Mouse (Mus musculus) liver, embryonic 11.5 days (tissue): ENCODE results near the gene Eps15l1. TPM values are rescaled to one million over a fixed set of nuclear protein-coding genes. Genes with fewer than 3 reads are reported as not detected.

Experiments
- ATAC-seq: fragments of 200-750 bp; cut with Nextera tagmentation; replicated peaks from 2 replicates; pipeline ENCODE4 v1.8.0; 2017; ENCODE audit warnings: moderate number of reproducible peaks, mild to moderate bottlenecking, moderate TSS enrichment, moderate library complexity; ENCODE audit not compliant: low FRiP score
- DNase-seq: peaks from one replicate; pipeline ENCODE4 v3.0.0-alpha.2; 2017; ENCODE audit warnings: low spot score
- H3K27ac ChIP-seq: fragments of 300-500 bp; sonication (generic); 2 replicates; pipeline ENCODE4 v1.5.1; 2014; ENCODE audit warnings: mild to moderate bottlenecking, low read depth, low read length, control low read depth
- H3K27me3 ChIP-seq: fragments of 300-500 bp; sonication (generic); replicated peaks from 2 replicates; pipeline ENCODE4 v1.6.1; 2014; ENCODE audit warnings: low read length, mixed read lengths; ENCODE audit not compliant: control insufficient read depth, insufficient read depth
- H3K36me3 ChIP-seq: fragments of 300-500 bp; sonication (generic); 2 replicates; pipeline ENCODE4 v1.6.1; 2014; ENCODE audit warnings: mild to moderate bottlenecking, low read length, moderate library complexity, mixed read lengths; ENCODE audit not compliant: control insufficient read depth, insufficient read depth
- H3K4me1 ChIP-seq: fragments of 300-500 bp; sonication (generic); replicated peaks from 2 replicates; pipeline ENCODE4 v1.6.1; 2014; ENCODE audit warnings: low read length, mixed read lengths; ENCODE audit not compliant: control insufficient read depth, insufficient read depth
- H3K4me2 ChIP-seq: fragments of 300-500 bp; sonication (generic); 2 replicates; pipeline ENCODE4 v1.6.1; 2014; ENCODE audit warnings: mild to moderate bottlenecking, control low read depth, moderate library complexity
- H3K4me3 ChIP-seq: fragments of 300-500 bp; sonication (generic); 2 replicates; pipeline ENCODE4 v1.5.1; 2014; ENCODE audit warnings: low read depth, low read length, control low read depth
- H3K9ac ChIP-seq: fragments of 300-500 bp; sonication (generic); 2 replicates; pipeline ENCODE4 v1.6.1; 2014; ENCODE audit warnings: low read depth, low read length, control low read depth
- H3K9me3 ChIP-seq: fragments of 300-500 bp; sonication (generic); 2 replicates; pipeline ENCODE4 v1.6.1; 2016; ENCODE audit warnings: low read length, inconsistent platforms, mixed read lengths; ENCODE audit not compliant: control insufficient read depth
- WGBS: fragments of 180-500 bp; shearing (Covaris S2); extraction: QIAGEN DNeasy Blood & Tissue Kit; methylation state at CpG from one replicate; pipeline ENCODE4 v1.1.7; 2014; 5-methylcytosine and 5-hydroxymethylcytosine counted together
- microRNA-seq: library from miRNA; unstranded; fragments of <30 nt; microRNA quantifications from one replicate; pipeline ENCODE4, GENCODE M21; 2017; ENCODE audit warnings: borderline number of aligned reads
- polyA plus RNA-seq: library from polyadenylated mRNA; unstranded; fragments of >200 nt; fragmentation: Nextera tagmentation; extraction: Ambion mirVana; gene quantifications from 2 replicates; pipeline ENCODE4 v1.2.1, GENCODE M21; 2014

Eps15l1 gene
- polyA plus RNA-seq, 1 experiment from 2014 or later: 45.8 TPM

- Histone ChIP-seq H3K27me3 (no peaks in the 10 kb centered on the region), H3K4me3 (no peak overlapping the region), H3K9ac (no peak overlapping the region), H3K4me2 (peak overlapping the region; percentile 11; the same call in 1 of the 2 replicates), H3K36me3 (no peaks in the 10 kb centered on the region), H3K9me3 (no peaks in the 10 kb centered on the region), H3K4me1 (no peaks in the 10 kb centered on the region; the same call in 1 of the 2 replicates), H3K27ac (peak overlapping the region; percentile 34; the same call in 1 of the 2 replicates)
- 57% methylated on average over 3 of the region's 3 CpGs for WGBS
- ATAC-seq: no peak
- DNase-seq: no peak
Measured at GRCm38 (mm10) chr8:72295125-72295524, 126.1 kb downstream of the Eps15l1 start.

GRCm38 (mm10) chr8:72293309-72293708, 128.0 kb downstream of the Eps15l1 start:
- no peak for ATAC-seq
- DNase-seq: no peak
- Histone ChIP-seq H3K27me3 (no peaks in the 10 kb centered on the region), H3K36me3 (no peaks in the 10 kb centered on the region), H3K27ac (no peak overlapping the region), H3K4me3 (no peak overlapping the region), H3K4me1 (no peaks in the 10 kb centered on the region; the same call in 1 of the 2 replicates), H3K9ac (no peak overlapping the region), H3K4me2 (no peak overlapping the region), H3K9me3 (no peaks in the 10 kb centered on the region)

GRCm38 (mm10) chr8:72291104-72291503, 130.2 kb downstream of the Eps15l1 start:
- Histone ChIP-seq H3K9ac (no peak overlapping the region), H3K9me3 (no peaks in the 10 kb centered on the region), H3K4me3 (no peak overlapping the region), H3K27ac (no peak overlapping the region), H3K4me2 (no peak overlapping the region), H3K4me1 (no peaks in the 10 kb centered on the region; the same call in 1 of the 2 replicates), H3K36me3 (no peaks in the 10 kb centered on the region), H3K27me3 (no peaks in the 10 kb centered on the region)
- ATAC-seq: no peak
- WGBS: 57% methylated on average over 2 of the region's 2 CpGs
- DNase-seq: no peak

Small RNAs within 50 kb of the gene (microRNA-seq; reads per million reads assigned to microRNA genes)
- gene Mir7068: 4.6 reads per million, percentile 11 among the genes with 10 or more reads in this experiment

Other genes with a start within 250 kb of the Eps15l1 start
- gene Hsh2d, start 231.8 kb downstream of the Eps15l1 start, polyA plus RNA-seq: 0.18 and 0.29 TPM in 2 replicates
- gene Cib3, start 208.6 kb downstream of the Eps15l1 start, polyA plus RNA-seq: not detected in 2 replicates
- not detected in 2 replicates for gene Gm11034, start 207.8 kb downstream of the Eps15l1 start, polyA plus RNA-seq
- 59.7 and 64.2 TPM in 2 replicates for gene Fam32a, start 201.7 kb downstream of the Eps15l1 start, polyA plus RNA-seq
- gene Ap1m1, start 181.4 kb downstream of the Eps15l1 start, polyA plus RNA-seq: 111 and 119 TPM in 2 replicates
- 20.8 TPM in 2 replicates for gene Gm10282, start 116.2 kb downstream of the Eps15l1 start, polyA plus RNA-seq
- gene Klf2, start 102.4 kb downstream of the Eps15l1 start, polyA plus RNA-seq: 5.3 and 5.5 TPM in 2 replicates
- 2.2 TPM in 2 replicates for gene Calr3, start 22.4 kb upstream of the Eps15l1 start, polyA plus RNA-seq
- 11.6 and 14.0 TPM in 2 replicates for gene 1700030K09Rik, start 22.4 kb upstream of the Eps15l1 start, polyA plus RNA-seq
- 90.1 and 92.8 TPM in 2 replicates for gene Cherp, start 53.8 kb upstream of the Eps15l1 start, polyA plus RNA-seq
- 16.8 and 18.1 TPM in 2 replicates for gene Slc35e1, start 71.2 kb upstream of the Eps15l1 start, polyA plus RNA-seq
- 16.4 and 17.7 TPM in 2 replicates for gene Med26, start 126.8 kb upstream of the Eps15l1 start, polyA plus RNA-seq
- 77.9 and 78.0 TPM in 2 replicates for gene Smim7, start 149.6 kb upstream of the Eps15l1 start, polyA plus RNA-seq
- gene Tmem38a, start 150.6 kb upstream of the Eps15l1 start, polyA plus RNA-seq: 4.4 and 4.6 TPM in 2 replicates
- not detected in 2 replicates for gene Nwd1, start 225.3 kb upstream of the Eps15l1 start, polyA plus RNA-seq